Mouse (Mus musculus): ENCODE data around the gene Gm11563. TPM values are rescaled to one million over a fixed set of nuclear protein-coding genes. Genes with fewer than 3 reads are reported as not detected.
"Not testable (repeated sequence)": the region's sequence is repeated elsewhere in the genome, so short reads cannot be mapped to it uniquely, and the experiment has no call there.

Gm11563 gene
- polyA plus RNA-seq (2015; fragmentation: Nextera tagmentation; extraction: Ambion mirVana): not detected in 2 replicates

DNA sequence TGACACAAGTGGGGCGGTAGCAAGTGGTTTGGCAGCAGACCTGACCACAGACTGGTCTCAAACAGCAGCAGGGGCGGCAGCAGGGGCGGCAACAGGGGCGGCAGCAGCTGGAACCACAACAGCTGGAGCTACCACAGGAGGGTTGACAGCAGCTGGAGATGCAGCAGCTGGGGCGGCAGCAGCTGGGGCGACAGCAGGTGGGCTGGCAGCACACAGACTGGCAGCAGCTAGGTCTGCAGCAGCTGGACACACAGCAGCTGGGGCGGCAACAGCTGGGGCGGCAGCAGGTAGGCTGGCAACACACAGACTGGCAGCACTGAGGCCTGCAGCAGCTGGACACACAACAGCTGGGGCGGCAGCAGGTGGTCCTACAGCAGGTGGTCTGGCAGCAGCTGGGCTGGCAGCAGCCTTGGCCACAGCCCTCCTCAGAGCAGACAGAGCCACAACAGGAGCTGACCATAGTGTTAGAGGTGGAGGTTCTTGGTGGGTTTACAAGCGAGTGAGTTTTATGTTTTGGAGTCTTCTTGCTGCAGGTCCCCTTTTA, at the start of gene Gm11563:
TSS of gene Gm11563 (minus strand) at position 494 of the 544 bp plus-strand sequence.
- not testable (repeated sequence) for H3K4me2 ChIP-seq; H3K9ac ChIP-seq; H3K36me3 ChIP-seq; H3K4me3 ChIP-seq; H3K4me1 ChIP-seq (replicated peaks); H3K27ac ChIP-seq (replicated peaks); H3K9me3 ChIP-seq; H3K27me3 ChIP-seq; ATAC-seq (ENCODE audit: low FRiP score, low read depth)
- WGBS: 71% methylated on average over 10 of the region's 10 CpGs

DNA sequence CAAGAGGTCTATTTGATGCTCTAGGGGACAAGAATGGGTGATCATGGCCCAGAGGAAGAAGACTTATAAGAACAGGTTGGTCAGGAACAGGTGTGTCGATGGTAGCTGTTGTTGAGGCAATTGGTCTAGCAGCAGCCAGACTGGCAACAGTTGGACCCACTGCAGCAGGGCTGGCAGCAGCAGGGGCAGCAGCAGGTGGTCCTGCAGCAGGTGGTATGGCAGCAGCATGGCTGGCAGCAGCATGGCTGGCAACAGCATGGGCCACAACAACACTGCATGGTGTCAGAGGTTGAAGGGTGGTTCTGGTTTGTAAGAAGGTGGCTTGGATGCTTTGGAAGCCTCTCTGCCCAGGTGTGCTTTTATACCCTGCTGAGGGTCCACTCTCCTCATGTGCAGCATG, 31.7 kb upstream of the Gm11563 start, which contains the start of gene Gm14190:
TSS of gene Gm14190 (minus strand) at position 278 of the 400 bp plus-strand sequence.
- ATAC-seq (ENCODE audit: low FRiP score, low read depth): no peak
- WGBS: 83% methylated on average over 1 of the region's 1 CpGs

DNA sequence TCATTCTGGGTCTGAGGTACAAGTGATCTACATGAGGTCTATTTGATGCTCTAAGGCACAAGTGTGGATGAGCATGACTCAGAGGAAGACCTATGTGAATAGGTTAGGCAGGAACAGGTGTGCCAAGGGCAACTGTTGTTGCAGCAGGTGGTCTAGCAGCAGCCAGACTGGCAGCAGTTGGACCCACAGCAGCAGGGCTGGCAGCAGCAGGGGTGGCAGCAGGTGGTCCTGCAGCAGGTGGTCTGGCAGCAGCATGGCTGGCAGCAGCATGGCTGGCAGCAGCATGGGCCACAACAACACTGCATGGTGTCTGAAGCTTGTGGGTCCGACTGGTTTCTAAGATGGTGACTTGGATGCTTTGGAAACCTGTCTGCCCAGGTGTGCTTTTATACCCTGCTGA, 26.5 kb upstream of the Gm11563 start:
- H3K9me3 ChIP-seq; ATAC-seq (ENCODE audit: low FRiP score, low read depth): not testable (repeated sequence)
- WGBS: 75% methylated on average over 1 of the region's 1 CpGs

More for the DNA sequence above, 31.7 kb upstream of the Gm11563 start, which contains the start of gene Gm14190:
- H3K4me2 ChIP-seq: no peak within 1 kb of the TSS
- no peak within 1 kb of the TSS for H3K4me3 ChIP-seq
- H3K27me3 ChIP-seq: no peaks in the 10 kb centered on the region
- H3K27ac ChIP-seq (replicated peaks): no peak within 1 kb of the TSS
- H3K9me3 ChIP-seq: no peaks in the 10 kb centered on the region
- no peak within 1 kb of the TSS for H3K9ac ChIP-seq
- H3K4me1 ChIP-seq (replicated peaks): no peaks in the 10 kb centered on the region
- H3K36me3 ChIP-seq: no peaks in the 10 kb centered on the region

DNA sequence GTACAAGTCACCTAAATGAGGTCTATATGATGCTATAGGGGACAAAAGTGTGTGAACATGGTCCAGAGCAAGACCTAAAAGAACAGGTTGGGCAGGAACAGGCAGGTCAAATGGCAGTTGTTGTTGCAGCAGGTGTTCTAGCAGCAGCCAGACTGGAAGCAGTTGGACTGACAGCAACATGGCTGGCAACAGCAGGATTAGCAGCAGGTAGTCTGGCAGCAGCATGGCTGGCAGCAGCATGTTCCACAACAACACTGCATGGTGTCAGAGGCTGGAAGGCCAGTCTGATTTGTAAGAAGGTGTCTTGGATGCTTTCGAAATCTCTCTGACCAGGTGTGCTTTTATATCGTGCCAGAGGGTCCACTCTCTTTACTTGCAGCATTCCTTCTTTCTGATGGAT, 24.7 kb upstream of the Gm11563 start:
- Histone ChIP-seq H3K4me2 (no peak overlapping the region), H3K9me3 (no peaks in the 10 kb centered on the region), H3K27me3 (no peaks in the 10 kb centered on the region), H3K27ac (replicated peaks) (no peak overlapping the region), H3K4me3 (no peak overlapping the region), H3K4me1 (replicated peaks) (no peaks in the 10 kb centered on the region), H3K9ac (no peak overlapping the region), H3K36me3 (no peaks in the 10 kb centered on the region)
- ATAC-seq (ENCODE audit: low FRiP score, low read depth): no peak
- 84% methylated on average over 2 of the region's 2 CpGs for WGBS

More for the DNA sequence above, 26.5 kb upstream of the Gm11563 start:
- H3K4me1 ChIP-seq (replicated peaks); H3K9ac ChIP-seq; H3K4me2 ChIP-seq; H3K27me3 ChIP-seq; H3K4me3 ChIP-seq; H3K36me3 ChIP-seq; H3K27ac ChIP-seq (replicated peaks): not testable (repeated sequence)

DNA sequence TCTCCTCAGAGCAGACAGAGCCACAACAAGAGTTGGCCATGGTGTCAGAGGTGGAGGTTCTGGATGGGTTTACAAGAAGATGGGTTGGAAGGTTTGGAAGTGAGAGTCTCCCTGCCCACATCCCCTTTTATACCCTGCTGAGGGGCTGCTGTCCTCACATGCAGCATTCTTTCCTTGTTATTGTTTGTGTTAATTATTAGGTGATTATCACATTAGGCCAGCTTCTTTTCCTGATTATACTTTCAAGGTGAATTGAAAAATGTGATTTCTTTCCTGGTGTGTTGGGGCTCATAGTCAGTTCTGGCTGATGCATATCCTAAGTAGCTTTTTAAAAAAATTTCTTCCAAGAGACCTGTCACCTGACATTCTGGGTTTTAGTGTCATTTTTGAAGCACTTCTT, 7.1 kb upstream of the Gm11563 start, which contains the start of gene Krtap4-6:
TSS of gene Krtap4-6 (minus strand) at position 101 of the 400 bp plus-strand sequence.
- no peak within 1 kb of the TSS for H3K27ac ChIP-seq (replicated peaks)
- no peak for ATAC-seq (ENCODE audit: low FRiP score, low read depth)
- H3K4me1 ChIP-seq (replicated peaks): no peaks in the 10 kb centered on the region
- H3K4me2 ChIP-seq: no peak within 1 kb of the TSS
- no peaks in the 10 kb centered on the region for H3K27me3 ChIP-seq
- H3K9ac ChIP-seq: no peak within 1 kb of the TSS
- no peak within 1 kb of the TSS for H3K4me3 ChIP-seq
- H3K9me3 ChIP-seq: no peaks in the 10 kb centered on the region
- no peaks in the 10 kb centered on the region for H3K36me3 ChIP-seq

DNA sequence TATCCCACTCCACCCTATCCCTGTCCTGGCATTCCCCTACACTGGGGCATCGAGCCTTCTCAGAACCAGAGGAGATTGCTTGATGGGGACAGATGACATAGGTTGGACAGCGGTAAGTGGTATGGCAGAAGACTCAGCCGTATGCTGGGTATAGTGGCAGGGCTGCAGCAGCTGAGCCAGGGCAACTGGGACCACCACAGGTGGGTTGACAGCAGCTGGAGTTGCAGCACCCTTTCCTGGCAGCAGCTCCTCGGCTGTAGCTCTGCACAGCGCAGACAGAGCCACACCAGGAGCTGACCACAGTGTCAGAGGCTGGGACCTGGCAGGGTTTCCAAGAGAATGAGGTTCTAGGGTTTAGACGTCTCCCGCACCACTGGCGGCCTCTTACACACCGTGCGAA, 4.0 kb upstream of the Gm11563 start:
- Histone ChIP-seq H3K36me3 (no peaks in the 10 kb centered on the region), H3K9me3 (no peaks in the 10 kb centered on the region), H3K4me2 (no peak overlapping the region), H3K9ac (no peak overlapping the region), H3K4me3 (no peak overlapping the region), H3K27me3 (no peaks in the 10 kb centered on the region), H3K27ac (replicated peaks) (no peak overlapping the region), H3K4me1 (replicated peaks) (no peaks in the 10 kb centered on the region)
- 85% methylated on average over 10 of the region's 10 CpGs for WGBS
- no peak for ATAC-seq (ENCODE audit: low FRiP score, low read depth)

DNA sequence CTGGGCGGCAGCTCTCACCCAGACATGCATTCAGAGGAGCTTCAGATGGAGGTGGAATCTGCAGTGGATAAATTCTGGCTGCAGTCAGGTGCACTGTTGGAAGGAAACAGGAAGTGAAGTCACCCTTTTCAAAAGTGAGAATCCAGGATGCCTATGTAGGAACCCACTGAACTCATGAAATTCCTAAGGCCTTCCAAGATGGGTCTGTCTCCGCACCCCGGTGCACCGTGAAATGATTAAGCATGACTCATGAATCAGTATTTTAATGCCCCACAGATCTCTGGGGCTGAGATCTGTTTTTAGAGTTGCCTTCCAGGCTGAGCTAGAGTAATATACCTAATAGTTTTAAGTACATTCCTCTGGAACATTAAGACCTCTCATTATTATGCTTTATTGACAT, 496 bp upstream of the Gm11563 start:
- Histone ChIP-seq H3K27me3 (no peaks in the 10 kb centered on the region), H3K4me3 (no peak overlapping the region), H3K9ac (no peak overlapping the region), H3K9me3 (no peaks in the 10 kb centered on the region), H3K4me1 (replicated peaks) (no peaks in the 10 kb centered on the region), H3K36me3 (no peaks in the 10 kb centered on the region), H3K4me2 (no peak overlapping the region), H3K27ac (replicated peaks) (no peak overlapping the region)
- WGBS: 91% methylated on average over 4 of the region's 4 CpGs
- ATAC-seq (ENCODE audit: low FRiP score, low read depth): no peak

DNA sequence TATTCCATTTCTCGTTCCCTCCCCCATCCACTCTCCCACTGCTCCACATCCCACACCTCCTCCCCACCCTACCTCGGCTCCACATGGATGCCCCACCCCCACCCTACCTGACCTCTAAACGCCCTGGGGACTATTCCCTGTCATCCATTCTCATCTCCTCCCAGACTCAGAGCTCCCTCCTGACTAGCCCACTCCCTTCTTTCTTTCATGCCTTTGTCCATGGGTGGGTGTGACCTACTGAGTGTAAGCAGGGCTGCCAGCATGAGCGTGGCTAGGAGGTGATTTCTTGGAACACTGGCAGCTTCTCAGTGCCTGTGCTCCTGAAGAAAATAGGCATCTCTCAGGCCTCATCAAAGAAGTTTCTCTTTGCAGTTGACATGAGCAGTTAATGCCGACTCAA, 1.7 kb downstream of the Gm11563 start:
- Histone ChIP-seq H3K27ac (replicated peaks) (no peak overlapping the region), H3K9me3 (no peaks in the 10 kb centered on the region), H3K4me2 (no peak overlapping the region), H3K36me3 (no peaks in the 10 kb centered on the region), H3K9ac (no peak overlapping the region), H3K4me1 (replicated peaks) (no peaks in the 10 kb centered on the region), H3K27me3 (no peaks in the 10 kb centered on the region), H3K4me3 (no peak overlapping the region)
- 43% methylated on average over 5 of the region's 5 CpGs for WGBS
- ATAC-seq (ENCODE audit: low FRiP score, low read depth): no peak

DNA sequence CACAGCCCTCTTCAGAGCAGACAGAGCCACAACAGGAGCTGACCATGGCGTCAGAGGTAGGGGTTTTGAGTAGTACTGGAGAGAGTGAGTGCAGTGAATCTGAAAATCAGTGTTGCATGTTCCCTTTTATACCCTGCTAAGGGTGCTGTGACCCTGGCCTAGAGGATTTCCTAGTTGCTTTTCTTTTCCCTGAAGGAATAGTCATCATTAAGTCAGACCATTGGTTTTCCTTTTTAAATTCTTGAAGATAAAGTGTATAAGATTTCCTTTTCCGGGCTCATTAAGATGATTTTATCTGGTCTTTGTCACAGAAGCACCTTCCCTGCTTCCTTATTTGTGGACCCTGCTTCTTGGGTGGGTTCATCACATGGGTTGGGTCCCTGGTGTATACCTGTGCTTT, 8.6 kb downstream of the Gm11563 start, which contains the start of gene Gm11555:
TSS of gene Gm11555 (minus strand) at position 101 of the 400 bp plus-strand sequence.
- ATAC-seq (ENCODE audit: low FRiP score, low read depth): no peak
- no peaks in the 10 kb centered on the region for H3K36me3 ChIP-seq
- no peaks in the 10 kb centered on the region for H3K9me3 ChIP-seq
- H3K4me1 ChIP-seq (replicated peaks): no peaks in the 10 kb centered on the region
- H3K4me3 ChIP-seq: no peak within 1 kb of the TSS
- H3K4me2 ChIP-seq: no peak within 1 kb of the TSS
- no peak within 1 kb of the TSS for H3K9ac ChIP-seq
- WGBS: 88% methylated on average over 2 of the region's 2 CpGs
- no peak within 1 kb of the TSS for H3K27ac ChIP-seq (replicated peaks)
- no peaks in the 10 kb centered on the region for H3K27me3 ChIP-seq

DNA sequence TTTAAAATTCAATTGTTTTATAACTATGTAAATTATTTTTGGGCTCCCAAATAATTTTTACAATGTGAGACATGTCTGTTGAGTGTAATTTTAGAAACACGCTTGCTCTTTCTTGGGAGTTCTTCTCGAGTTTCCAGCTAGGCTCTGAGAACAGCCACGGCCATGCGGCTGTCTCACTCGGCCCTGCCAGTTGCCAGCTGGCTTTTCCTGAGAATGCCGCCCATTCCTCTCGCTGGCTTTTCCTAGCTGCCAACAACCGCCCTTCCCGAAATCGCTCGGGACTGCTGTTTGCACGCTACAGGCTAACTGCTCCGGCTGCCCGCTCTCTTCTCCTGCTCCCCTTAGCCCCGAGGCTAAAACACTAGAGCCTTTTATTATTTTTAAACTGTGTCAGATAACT, 12.3 kb downstream of the Gm11563 start:
- H3K4me2 ChIP-seq: no peak overlapping the region
- no peaks in the 10 kb centered on the region for H3K27me3 ChIP-seq
- no peak overlapping the region for H3K9ac ChIP-seq
- no peaks in the 10 kb centered on the region for H3K9me3 ChIP-seq
- H3K27ac ChIP-seq (replicated peaks): no peak overlapping the region
- WGBS: 88% methylated on average over 15 of the region's 15 CpGs
- H3K4me3 ChIP-seq: no peak overlapping the region
- no peak for ATAC-seq (ENCODE audit: low FRiP score, low read depth)
- no peaks in the 10 kb centered on the region for H3K36me3 ChIP-seq
- H3K4me1 ChIP-seq (replicated peaks): no peaks in the 10 kb centered on the region

DNA sequence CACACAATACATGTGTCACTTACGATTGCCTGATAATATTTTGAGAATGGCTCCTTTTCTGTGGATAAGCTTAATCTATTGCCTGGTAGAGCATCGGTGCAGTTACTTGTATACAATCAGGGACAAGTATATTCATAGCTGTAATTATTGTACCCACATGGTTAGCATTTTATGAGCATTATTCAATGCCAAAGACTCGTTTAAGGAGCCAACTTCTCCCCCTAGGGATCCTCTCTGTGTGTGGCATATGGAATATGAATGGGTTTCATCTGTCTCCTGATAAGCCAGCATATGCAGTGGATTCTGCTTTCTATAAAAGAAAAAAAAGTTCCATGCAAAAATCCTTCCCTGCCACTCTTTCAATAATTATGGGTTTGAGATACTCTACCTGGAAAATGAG, 14.4 kb downstream of the Gm11563 start:
- Histone ChIP-seq H3K9ac (no peak overlapping the region), H3K27ac (replicated peaks) (no peak overlapping the region), H3K27me3 (no peaks in the 10 kb centered on the region), H3K36me3 (no peaks in the 10 kb centered on the region), H3K4me2 (no peak overlapping the region), H3K4me3 (no peak overlapping the region), H3K4me1 (replicated peaks) (no peaks in the 10 kb centered on the region), H3K9me3 (no peaks in the 10 kb centered on the region)
- ATAC-seq (ENCODE audit: low FRiP score, low read depth): no peak
- WGBS: 61% methylated on average over 3 of the region's 3 CpGs

DNA sequence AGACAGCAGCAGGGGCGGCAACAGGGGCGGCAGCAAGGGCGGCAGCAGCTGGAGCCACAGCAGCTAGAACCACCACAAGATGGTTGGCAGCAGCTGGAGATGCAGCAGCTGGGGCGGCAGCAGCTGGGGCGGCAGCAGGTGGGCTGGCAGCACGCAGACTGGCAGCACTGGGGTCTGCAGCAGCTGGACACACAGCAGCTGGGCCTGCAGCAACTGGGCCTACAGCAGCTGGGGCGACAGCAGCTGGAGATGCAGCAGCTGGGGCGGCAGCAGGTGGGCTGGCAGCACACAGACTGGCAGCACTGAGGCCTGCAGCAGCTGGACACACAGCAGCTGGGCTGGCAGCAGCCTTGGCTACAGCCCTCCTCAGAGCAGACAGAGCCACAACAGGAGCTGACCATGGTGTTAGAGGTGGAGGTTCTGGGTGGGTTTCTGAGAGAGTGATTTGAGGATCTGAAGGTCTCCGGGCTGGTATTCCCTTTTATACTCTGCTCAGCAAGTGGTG, 15.1 kb downstream of the Gm11563 start, which contains the start of gene Krtap4-7:
TSS of gene Krtap4-7 (minus strand) at position 455 of the 505 bp plus-strand sequence.
- not testable (repeated sequence) for H3K4me1 ChIP-seq (replicated peaks); H3K4me2 ChIP-seq; H3K27me3 ChIP-seq; H3K4me3 ChIP-seq; H3K9me3 ChIP-seq; H3K9ac ChIP-seq; H3K36me3 ChIP-seq; H3K27ac ChIP-seq (replicated peaks); ATAC-seq (ENCODE audit: low FRiP score, low read depth)
- 81% methylated on average over 9 of the region's 9 CpGs for whole genome bisulfite sequencing

DNA sequence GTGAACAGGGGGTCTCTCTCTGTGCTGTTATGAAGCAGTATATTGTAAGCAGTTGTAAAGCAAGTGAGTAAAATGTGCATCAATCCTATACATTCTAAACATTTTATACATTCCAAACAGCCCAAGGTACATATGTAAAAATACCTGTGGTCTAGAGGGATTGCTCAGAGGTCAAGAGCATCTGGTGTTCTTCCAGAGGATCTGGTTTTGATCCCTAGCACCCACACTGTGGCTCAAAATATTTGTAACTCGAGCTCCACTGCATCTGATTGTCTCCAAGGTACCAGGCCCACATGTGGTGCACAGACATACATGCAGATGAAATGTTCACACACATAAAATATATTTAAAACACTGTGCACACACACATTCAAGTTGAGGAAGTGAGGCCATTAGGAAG, 17.8 kb downstream of the Gm11563 start:
- Histone ChIP-seq H3K27ac (replicated peaks) (no peak overlapping the region), H3K4me1 (replicated peaks) (no peaks in the 10 kb centered on the region), H3K4me3 (no peak overlapping the region), H3K27me3 (no peaks in the 10 kb centered on the region), H3K36me3 (no peaks in the 10 kb centered on the region), H3K9me3 (no peaks in the 10 kb centered on the region), H3K9ac (no peak overlapping the region), H3K4me2 (no peak overlapping the region)
- ATAC-seq (ENCODE audit: low FRiP score, low read depth): no peak
- WGBS: 43% methylated on average over 1 of the region's 1 CpGs
